Mouse (Mus musculus) forebrain, postnatal 0 days (tissue): ENCODE measurements around the gene Slc9a9. TPM values are rescaled to one million over a fixed set of nuclear protein-coding genes. Genes with fewer than 3 reads are reported as not detected.

Source experiments
- ATAC-seq: fragments of 200-750 bp; cut with Nextera tagmentation; 2 replicates; pipeline ENCODE4 v1.8.0; 2017; ENCODE audit warnings: mild to moderate bottlenecking, moderate library complexity
- DNase-seq: peaks from one replicate; pipeline ENCODE4 v3.0.0-alpha.2; 2015
- H3K27ac ChIP-seq: fragments of 300-500 bp; sonication (generic); 2 replicates; pipeline ENCODE4 v1.5.1; 2014; ENCODE audit warnings: low read depth, mild to moderate bottlenecking, antibody characterized with exemption, low read length, moderate library complexity, mixed read lengths
- H3K27me3 ChIP-seq: fragments of 300-500 bp; sonication (generic); 2 replicates; pipeline ENCODE4 v1.6.1; 2014; ENCODE audit warnings: mild to moderate bottlenecking, low read length, mixed read lengths; ENCODE audit not compliant: insufficient read depth
- H3K36me3 ChIP-seq: fragments of 300-500 bp; sonication (generic); 2 replicates; pipeline ENCODE4 v1.6.1; 2014; ENCODE audit warnings: mild to moderate bottlenecking, moderate library complexity; ENCODE audit not compliant: insufficient read depth
- H3K4me1 ChIP-seq: fragments of 300-500 bp; sonication (generic); 2 replicates; pipeline ENCODE4 v1.6.1; 2014; ENCODE audit warnings: antibody characterized with exemption; ENCODE audit not compliant: insufficient read depth
- H3K4me2 ChIP-seq: fragments of 300-500 bp; sonication (generic); 2 replicates; pipeline ENCODE4 v1.6.1; 2014; ENCODE audit warnings: low read depth, mild to moderate bottlenecking, moderate library complexity
- H3K4me3 ChIP-seq: fragments of 300-500 bp; sonication (generic); 2 replicates; pipeline ENCODE4 v1.5.1; 2014; ENCODE audit warnings: low read depth, low read length, mixed read lengths
- H3K9ac ChIP-seq: fragments of 300-500 bp; sonication (generic); 2 replicates; pipeline ENCODE4 v1.6.1; 2014; ENCODE audit warnings: mild to moderate bottlenecking
- H3K9me3 ChIP-seq: fragments of 300-500 bp; sonication (generic); 2 replicates; pipeline ENCODE4 v1.6.1; 2016; ENCODE audit warnings: low read length
- CTCF ChIP-seq: sonication (generic); IDR thresholded peaks from 2 replicates; pipeline ENCODE4 v1.5.1; 2016; ENCODE audit warnings: antibody characterized with exemption, control low read depth, low read depth
- WGBS: fragments of 180-500 bp; shearing (Covaris S2); extraction: QIAGEN DNeasy Blood & Tissue Kit; methylation state at CpG from one replicate; pipeline ENCODE4 v1.1.7; 2014; 5-methylcytosine and 5-hydroxymethylcytosine counted together
- polyA plus RNA-seq: library from polyadenylated mRNA; unstranded; fragments of >200 nt; fragmentation: Nextera tagmentation; extraction: Ambion mirVana; gene quantifications from 2 replicates; pipeline ENCODE4 v1.2.1, GENCODE M21; 2015
- total RNA-seq: library from RNA; depleted of rRNA; stranded (reverse); fragments of >200 nt; gene quantifications from 2 replicates; pipeline ENCODE4 v1.2.3, GENCODE M21; 2014

Gene Slc9a9
- total and polyA plus RNA-seq, 2 experiments from 2014 or later: 4.8 to 6.7 TPM

GRCm38 (mm10) chr9:95158916-95159315, 489.2 kb downstream of the Slc9a9 start:
- Histone ChIP-seq H3K9ac (no peak overlapping the region), H3K4me1 (no peaks in the 10 kb centered on the region), H3K4me2 (no peak overlapping the region), H3K27me3 (no peaks in the 10 kb centered on the region), H3K4me3 (no peak overlapping the region), H3K27ac (no peak overlapping the region), H3K9me3 (no peaks in the 10 kb centered on the region), H3K36me3 (no peaks in the 10 kb centered on the region)
- no peak for DNase-seq
- TF ChIP-seq CTCF: no peak
- ATAC-seq: no peak
- WGBS: 63% methylated on average over 8 of the region's 8 CpGs

DNA sequence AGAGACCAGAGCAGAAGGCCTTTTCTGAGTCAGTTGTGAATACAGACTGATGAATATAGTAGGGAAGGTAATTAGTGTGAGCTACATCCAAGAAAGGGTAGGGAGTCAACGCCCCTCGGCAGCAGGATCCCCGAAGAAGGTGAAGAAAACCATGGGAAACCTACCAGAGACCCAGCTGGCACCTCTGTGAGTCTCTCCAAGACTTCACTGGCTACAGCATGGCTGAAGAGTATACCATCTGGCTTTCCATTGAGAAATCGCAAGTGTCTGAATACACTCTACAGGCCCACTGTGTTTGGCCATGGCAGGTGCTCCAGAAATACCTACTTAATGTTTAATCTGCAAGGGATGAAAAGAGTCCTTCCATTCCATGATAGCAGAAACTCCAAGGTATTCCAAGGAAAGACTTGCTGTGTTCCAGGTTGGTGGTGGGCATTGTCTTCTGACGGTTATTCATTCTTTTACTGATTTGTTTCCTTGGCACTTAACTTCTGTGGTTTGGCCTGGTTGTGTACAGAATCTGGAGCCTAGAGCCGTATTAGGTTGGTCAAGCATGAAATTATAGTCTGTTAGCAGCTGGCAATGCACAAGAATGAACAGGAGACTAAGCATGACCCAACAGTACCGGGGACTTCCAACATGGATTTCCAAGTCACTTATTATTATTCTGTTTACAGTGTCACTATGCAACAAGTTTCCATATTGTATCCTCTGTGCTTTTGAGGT, 491.0 kb downstream of the Slc9a9 start:
- Histone ChIP-seq H3K27ac (no peak overlapping the region), H3K36me3 (no peaks in the 10 kb centered on the region), H3K4me1 (no peaks in the 10 kb centered on the region), H3K27me3 (no peaks in the 10 kb centered on the region), H3K9ac (no peak overlapping the region), H3K4me3 (no peak overlapping the region), H3K9me3 (no peaks in the 10 kb centered on the region), H3K4me2 (no peak overlapping the region)
- ATAC-seq (no peak; the same call in 1 of the 2 replicates), DNase-seq (no peak)
- WGBS: 53% methylated on average over 7 of the region's 7 CpGs
- TF ChIP-seq CTCF: no peak

DNA sequence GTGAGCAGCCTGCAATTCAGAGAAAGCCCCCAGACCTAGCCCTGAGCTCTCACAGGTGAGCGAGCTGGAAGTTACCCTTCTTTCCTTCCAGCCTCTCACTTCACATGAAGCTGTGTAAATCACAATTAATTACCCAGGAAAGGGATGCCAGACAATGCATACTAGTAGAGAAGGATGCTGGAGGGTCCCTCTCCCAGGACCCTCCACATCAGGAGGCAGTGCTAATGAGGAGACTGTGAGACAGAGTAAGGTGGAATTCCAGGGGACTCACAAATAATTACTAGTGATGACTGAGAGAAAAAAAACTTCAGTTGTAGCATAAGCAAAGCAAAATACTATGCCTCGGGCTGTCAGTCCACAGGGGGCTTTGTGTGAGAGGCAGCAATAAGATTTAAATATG, 492.0 kb downstream of the Slc9a9 start:
- Histone ChIP-seq H3K4me3 (no peak overlapping the region), H3K27ac (no peak overlapping the region), H3K4me1 (no peaks in the 10 kb centered on the region), H3K4me2 (no peak overlapping the region), H3K27me3 (no peaks in the 10 kb centered on the region), H3K36me3 (no peaks in the 10 kb centered on the region), H3K9ac (no peak overlapping the region), H3K9me3 (no peaks in the 10 kb centered on the region)
- ATAC-seq (no peak), DNase-seq (no peak)
- 46% methylated on average over 2 of the region's 2 CpGs for WGBS
- TF ChIP-seq CTCF: no peak

GRCm38 (mm10) chr9:95166224-95166623, 496.5 kb downstream of the Slc9a9 start:
- Histone ChIP-seq H3K4me1 (no peaks in the 10 kb centered on the region), H3K9ac (no peak overlapping the region), H3K9me3 (no peaks in the 10 kb centered on the region), H3K36me3 (no peaks in the 10 kb centered on the region), H3K4me3 (no peak overlapping the region), H3K4me2 (no peak overlapping the region), H3K27me3 (no peaks in the 10 kb centered on the region), H3K27ac (no peak overlapping the region)
- DNase-seq: no peak
- ATAC-seq: no peak
- 57% methylated on average over 4 of the region's 4 CpGs for WGBS
- no peak for TF ChIP-seq CTCF

GRCm38 (mm10) chr9:95167806-95168205, 498.1 kb downstream of the Slc9a9 start:
- Histone ChIP-seq H3K4me1 (no peaks in the 10 kb centered on the region), H3K4me3 (no peak overlapping the region), H3K27ac (no peak overlapping the region), H3K9ac (no peak overlapping the region), H3K4me2 (no peak overlapping the region), H3K9me3 (no peaks in the 10 kb centered on the region), H3K36me3 (no peaks in the 10 kb centered on the region), H3K27me3 (no peaks in the 10 kb centered on the region)
- WGBS: 80% methylated on average over 1 of the region's 1 CpGs
- no peak for TF ChIP-seq CTCF
- DNase-seq: no peak
- ATAC-seq: no peak

GRCm38 (mm10) chr9:95168487-95169008, 498.8 kb downstream of the Slc9a9 start:
- DNase-seq (peak; percentile 90), ATAC-seq (peak; percentile 96)
- no peaks in the 10 kb centered on the region for H3K4me1 ChIP-seq
- H3K9ac ChIP-seq: no peak overlapping the region
- H3K9me3 ChIP-seq: no peaks in the 10 kb centered on the region
- H3K4me2 ChIP-seq: no peak overlapping the region
- H3K27ac ChIP-seq: peak overlapping the region; percentile 65
- H3K27me3 ChIP-seq: no peaks in the 10 kb centered on the region
- no peaks in the 10 kb centered on the region for H3K36me3 ChIP-seq
- H3K4me3 ChIP-seq: no peak overlapping the region
- 55% methylated on average over 13 of the region's 13 CpGs for WGBS
- TF ChIP-seq CTCF: no peak; the same call in 1 of the 2 replicates

- Histone ChIP-seq H3K27me3 (no peaks in the 10 kb centered on the region), H3K4me3 (no peak overlapping the region), H3K36me3 (no peaks in the 10 kb centered on the region), H3K9ac (no peak overlapping the region), H3K27ac (no peak overlapping the region), H3K9me3 (no peaks in the 10 kb centered on the region), H3K4me1 (0 out of 2 replicates have a peak, but pooled peaks cover 9% of the 10 kb centered on the region), H3K4me2 (no peak overlapping the region)
- WGBS: 92% methylated on average over 3 of the region's 3 CpGs
- ATAC-seq: no peak
- no peak for DNase-seq
- TF ChIP-seq CTCF: no peak
Measured at GRCm38 (mm10) chr9:95178170-95178569, 508.5 kb downstream of the Slc9a9 start.
